Mouse (Mus musculus) embryo, embryonic 11 days (tissue): Measurements from ENCODE around the gene Pacrg.

ENCODE experiments used
- DNase-seq: peaks from one replicate; pipeline ENCODE4 v3.0.0-alpha.2; 2015

The Pacrg gene

DNA sequence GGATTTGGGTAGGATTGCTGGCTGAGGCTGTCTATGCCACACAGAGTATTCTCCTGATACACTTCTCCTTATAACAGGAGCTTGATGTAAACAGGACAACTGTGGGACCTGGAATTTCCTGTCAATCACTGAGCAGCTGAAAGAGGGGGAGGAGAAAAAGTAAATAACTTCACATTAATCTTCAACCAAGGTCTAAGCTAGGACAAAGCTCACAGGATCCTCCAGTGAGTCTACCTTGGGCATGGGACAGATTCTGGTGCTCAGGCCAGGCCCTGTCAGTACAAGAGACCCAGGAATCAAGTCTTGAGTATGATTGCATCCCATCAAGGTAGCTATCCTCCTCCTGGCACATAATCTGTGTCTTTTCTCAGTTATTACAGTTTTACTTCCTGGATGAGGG is 102.1 kb downstream of the Pacrg start:
- DNase-seq, result no peak

DNA sequence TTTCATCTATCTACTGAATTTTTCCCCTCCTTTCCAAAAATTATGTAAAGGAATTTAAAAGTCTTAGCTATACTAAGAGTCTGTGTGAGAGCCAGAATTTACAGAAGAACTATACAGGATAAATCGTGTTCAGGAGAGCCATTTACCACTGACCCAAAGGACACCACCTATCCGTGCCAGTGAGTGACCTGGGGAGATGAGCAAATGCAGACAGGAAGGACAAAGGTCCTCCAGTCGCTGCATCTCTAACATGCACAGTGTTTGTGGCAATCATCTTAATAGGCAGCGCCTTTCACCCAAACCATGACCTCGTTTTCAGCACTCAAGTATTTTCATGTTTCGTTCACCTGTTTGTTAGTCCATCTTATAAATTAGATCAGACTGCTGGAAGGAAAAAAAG is 105.4 kb downstream of the Pacrg start:
- no peak for DNase-seq

DNA sequence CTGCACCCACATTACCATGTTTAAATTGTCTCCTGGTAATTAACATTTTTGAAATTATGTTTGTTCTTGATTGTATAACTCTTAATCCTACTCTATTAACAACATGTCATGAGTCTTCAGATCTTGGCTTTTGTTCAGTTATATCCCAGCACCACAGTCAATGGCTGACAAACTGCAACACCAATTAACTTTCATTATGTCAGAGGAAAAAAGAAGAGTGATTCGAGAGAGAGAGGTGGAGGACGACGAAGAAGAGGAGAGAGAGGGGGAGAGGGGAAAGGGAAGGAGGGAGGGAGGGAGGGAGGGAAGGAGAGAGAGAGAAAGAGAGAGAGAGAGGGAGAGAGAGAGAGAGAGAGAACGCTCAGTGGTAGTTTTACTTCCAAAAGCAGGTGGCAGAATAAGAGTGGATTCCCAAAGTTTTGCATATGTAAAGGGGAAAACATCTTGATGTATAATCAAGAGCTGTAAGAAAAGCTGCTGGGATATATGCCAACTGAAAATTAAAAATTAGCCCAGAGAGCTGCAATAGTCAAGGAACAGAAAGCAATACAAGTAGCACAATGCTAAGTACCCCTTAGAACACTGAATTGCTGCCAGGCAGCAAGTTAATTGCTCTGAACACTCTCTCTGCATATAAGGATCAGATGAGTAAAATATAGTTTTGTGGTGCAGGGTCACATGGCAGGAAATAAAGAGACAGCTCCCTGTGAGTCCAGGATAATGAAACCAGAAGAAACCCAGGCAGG is 107.6 kb downstream of the Pacrg start:
- no peak for DNase-seq

DNA sequence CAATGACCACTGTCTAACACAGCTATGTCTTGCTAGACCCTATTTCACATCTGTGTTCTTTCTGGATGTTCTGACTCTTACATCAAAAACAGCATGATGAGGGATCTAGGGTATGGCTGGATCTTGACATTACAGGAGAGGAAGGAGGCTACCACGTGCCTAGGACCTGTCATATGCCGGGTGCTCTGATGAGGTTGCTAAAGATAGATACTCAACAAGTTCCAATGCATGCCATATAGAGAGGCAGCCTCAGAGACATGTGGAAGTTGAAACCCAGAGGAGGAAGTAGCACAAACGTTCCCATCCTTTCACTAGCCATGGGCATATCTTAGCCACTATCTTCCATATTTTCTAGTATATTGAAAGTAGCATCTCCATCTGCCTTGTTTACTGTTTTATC is 115.3 kb downstream of the Pacrg start:
- DNase-seq, result no peak

DNA sequence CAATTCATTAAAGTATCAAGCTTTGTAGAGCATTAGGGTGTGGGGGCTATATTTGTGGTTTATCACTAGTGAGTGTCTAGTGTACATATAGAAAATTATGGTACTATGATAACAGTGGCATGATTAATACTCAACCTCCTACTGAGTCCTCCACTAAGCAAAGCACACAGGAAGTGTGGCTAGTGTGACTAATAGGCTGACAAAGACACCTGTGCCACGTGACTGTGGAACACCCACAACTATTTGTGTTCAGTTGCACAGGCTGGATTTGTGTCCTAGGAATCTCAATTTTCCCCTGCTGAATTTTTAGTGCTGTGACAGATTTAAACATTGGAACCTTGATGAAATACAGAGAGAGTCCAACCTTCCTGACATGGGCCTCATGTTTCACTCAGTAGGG is 118.5 kb downstream of the Pacrg start:
- DNase-seq, result no peak

DNA sequence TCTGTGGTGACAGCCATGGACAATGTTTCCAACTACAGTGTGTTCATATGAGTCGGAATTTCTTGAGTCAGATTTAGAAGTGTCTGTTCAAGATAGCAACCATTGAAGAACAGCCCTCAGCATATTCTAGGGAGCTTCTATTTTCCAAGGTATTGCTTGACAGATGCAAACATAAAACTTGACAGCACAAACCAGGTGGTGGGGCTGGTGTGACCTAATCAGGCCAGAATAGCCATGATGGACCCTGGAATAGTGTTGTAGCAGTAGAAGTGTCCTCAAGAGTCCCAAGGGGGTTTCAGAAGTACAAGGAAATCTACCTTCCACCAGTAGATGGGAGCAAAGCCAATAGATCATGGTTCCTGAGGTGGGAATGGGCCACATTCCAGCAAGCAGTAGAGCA is 123.0 kb downstream of the Pacrg start:
- DNase-seq, result no peak

DNA sequence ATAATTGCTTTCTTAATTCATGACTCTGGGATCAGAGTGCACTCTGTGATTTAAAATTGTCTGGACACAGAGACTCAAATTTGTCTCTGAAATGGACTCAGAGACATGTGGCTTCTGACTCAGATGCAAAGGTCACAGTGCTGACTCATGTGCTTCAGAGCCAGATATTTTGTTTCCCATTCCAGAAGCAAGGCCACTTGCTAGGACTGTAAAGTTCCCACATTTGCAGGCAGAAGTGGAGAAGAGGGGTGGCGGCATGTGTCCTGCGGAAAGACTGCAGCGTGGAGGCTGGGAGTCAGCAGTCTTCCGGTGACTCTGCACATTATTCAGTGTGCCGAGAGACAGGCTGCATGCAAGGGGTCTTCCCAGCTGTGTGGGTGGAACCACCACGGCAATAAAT is 137.3 kb downstream of the Pacrg start:
- peak; percentile 15 for DNase-seq

DNA sequence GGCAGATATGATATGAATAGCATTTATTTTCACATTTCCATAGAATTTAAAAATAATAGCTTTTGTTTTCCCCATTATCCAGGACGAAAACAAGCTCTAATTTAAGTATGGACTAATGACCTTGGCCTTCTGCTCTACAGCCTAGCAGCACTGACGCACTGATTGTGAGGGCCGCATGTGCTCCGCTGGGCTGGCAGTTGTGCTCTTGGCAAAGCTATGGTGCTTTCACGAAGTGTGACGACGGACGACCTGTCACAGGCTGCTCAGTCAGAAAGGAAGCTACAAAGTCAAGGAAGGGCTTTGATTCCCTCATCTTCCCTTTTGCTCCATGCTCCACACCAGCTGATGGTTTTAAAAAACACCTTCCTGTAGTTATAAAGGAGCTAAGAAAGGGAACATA is 142.1 kb downstream of the Pacrg start:
- DNase-seq, result peak; percentile 8

DNA sequence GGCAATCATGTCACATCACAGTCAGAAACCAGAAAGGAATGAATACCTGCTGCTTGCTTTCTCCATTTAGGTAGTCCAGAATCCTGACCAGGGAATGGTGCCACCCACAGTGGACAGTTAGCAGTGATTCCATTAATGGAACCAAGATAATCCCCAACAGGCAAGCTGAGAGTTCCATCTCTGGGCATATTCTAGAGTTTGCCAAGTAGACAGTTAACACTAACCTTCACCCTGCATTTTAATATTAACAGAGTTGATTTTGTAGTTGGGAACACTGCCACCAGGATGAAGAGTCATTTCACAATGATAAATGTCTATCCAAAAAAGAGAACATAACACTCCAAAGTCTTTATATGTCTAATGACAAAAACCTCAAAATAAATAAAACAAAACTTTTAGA is 144.7 kb downstream of the Pacrg start:
- no peak for DNase-seq

DNA sequence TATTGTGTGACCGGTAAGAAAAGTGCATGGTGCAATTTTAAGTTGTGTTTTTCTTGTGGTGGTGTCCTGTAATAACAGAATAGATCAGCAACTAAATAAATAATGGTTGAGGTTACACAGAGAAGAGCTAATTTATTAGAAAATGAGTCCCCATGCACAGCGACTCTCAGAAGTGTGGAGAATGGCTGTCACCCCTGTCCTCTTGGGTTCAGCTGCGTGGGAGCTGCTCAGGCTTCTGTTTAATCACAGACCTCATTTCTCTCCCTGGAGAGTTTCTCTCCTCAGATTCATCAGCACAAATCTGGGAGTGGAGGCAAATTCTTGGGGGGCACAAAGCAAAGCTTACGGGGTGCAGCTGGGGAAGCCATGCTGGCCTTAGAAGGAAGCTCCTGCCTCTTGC is 163.0 kb downstream of the Pacrg start:
- DNase-seq, result no peak

DNA sequence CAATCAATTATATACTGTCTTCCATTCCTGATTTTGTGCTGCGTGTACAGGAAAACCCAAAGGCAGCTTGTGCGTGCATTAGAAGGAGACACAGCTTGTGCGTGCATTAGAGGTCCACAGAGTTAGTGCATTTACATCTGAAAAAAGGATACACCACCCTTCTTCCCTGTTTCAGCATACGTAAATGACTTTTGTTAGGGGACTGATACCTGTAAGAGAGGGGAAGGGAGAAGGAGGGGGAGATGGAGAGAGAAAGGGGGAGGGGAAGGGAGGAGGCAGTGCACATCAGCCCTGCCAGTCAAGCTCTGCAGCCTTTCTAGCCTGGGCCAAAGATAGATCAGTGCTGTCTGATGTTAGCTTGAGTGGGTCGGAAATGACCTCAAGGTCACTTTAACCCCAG is 164.6 kb downstream of the Pacrg start:
- DNase-seq, result no peak

DNA sequence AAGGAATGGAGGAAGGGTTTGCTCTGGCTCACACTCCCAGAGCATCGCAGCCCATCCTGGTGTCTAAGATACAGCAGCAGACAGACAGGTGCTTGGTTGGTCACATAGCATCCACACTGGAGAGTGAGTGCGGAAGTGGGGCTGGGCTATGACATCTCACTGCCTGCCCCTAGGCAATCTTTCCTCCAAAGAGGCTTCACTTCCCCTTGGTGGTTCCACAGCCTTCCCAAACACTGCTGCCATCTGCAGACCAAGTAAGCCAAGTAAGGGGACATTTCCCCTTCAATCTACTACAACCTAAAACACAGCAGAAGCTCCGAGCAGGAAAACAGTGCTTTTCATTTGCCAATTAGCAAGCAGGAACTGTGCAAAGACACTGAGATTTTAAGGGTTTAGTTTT is 165.1 kb downstream of the Pacrg start:
- peak; percentile 16 for DNase-seq

DNA sequence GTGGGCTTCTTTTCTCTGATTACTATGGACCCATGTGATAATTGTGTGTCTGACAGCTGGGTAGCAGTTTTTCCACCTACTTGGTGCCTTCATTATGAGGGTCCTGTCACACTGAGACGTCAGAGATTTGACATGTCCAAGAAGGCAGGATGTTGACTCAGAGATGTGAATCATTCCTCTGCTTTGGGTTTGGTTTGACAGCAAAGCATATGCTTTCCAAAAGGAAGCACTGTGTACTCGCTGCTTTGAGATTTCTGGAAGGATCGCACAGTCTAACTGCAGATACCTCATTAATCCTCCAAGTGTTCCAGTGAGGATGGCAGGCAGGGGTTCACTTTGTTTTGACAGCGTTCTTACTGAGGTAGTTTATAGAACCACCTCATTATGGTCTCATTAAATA is 178.8 kb downstream of the Pacrg start:
- no peak for DNase-seq

DNA sequence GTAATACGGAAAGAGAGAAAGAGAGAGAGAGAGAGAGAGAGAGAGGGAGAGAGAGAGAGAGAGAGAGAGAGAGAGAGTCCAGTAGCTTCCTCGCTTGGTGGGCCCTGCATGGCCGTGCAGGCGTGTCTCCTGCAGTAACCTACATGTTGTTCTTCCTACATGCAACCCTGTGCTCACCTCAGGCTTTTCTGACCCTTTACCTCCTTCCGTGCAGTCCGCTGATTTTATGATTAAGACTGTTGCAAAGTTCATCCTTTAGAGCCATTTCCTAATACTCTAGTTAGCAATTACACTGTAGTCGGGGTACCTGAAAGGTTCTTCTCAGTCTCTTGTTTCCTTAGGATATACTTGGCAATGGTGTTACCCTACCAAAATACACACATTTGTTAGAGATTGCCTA is 196.5 kb downstream of the Pacrg start:
- no peak for DNase-seq

DNA sequence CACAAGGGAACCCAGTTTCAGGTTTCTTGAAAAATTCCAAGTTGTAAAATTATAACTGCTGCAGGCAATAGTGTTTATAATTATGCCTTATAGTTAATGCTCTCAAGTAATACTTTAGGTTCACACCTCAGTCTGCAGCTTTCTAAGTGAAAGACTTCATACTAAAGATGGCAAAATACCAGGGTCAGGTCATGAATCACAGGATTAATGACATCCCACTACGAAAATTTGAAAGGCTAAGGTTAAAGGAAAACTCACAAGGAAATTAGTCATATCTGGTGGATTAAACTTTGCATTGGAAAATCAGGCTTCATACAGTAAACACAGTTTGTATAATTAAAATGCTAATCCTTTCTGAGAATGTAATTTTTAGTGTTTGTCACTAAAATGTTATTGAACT is 200.3 kb downstream of the Pacrg start:
- DNase-seq, result no peak

DNA sequence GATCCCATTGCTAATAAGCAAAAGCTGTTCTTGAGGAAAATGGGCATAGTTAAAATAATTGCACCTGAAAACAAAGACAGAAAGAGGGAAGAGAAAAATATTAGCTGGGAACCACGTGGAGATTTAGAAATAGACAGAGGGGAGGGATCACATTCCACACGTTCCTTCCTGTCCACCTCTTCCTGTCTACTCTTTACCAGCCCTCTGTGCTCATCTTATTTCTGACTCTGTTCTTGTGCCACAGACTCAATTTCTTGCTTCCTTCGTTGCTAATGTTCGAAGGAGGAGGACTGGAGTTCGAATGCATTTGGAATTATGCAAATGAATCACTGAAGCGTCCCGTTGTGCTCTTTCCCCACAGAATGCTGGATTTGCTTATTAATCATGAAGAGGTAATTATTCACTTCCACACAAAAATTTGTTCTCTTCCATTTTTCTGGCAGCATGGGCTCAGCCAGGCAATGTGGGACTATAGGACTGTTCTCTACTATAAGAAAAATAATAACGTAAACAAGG is 204.1 kb downstream of the Pacrg start:
- DNase-seq, result no peak

DNA sequence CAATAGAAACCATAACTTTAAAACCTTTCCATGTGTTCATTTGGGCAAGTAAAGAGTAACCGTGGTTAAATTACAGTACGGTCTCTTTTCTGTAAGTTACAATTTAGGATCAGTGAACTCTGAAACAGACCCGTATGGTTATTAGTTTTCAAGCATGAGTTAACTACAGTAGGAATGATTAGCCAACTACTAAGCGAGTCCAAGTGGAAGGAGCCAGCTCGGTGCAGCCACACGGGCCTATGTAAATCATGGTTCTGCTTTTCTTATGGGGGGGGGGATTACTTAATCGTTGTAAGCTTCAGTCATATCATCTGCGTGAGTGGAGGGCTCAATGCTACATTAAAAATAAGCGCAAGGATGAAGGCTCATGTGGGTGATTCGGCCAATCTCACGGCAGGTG is 204.6 kb downstream of the Pacrg start:
- no peak for DNase-seq

DNA sequence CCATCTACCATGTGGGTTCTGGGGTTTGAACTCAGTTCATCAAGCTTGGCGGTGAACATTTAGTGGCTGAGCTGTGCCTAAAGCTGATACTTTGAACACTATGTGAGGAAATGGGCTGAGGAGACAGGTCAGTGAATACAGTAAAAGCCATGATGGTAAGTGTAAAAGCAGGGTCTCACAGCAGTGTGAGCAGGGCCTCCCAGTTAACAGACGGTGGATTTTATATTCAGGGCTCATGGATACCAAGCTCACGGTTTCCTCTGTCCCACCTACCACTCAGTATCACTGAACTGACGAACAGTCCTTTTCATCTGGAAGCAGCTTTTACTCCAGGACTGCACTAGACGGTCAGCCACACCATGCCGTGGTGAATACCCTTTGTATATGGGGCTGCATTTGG is 205.1 kb downstream of the Pacrg start:
- no peak for DNase-seq

DNA sequence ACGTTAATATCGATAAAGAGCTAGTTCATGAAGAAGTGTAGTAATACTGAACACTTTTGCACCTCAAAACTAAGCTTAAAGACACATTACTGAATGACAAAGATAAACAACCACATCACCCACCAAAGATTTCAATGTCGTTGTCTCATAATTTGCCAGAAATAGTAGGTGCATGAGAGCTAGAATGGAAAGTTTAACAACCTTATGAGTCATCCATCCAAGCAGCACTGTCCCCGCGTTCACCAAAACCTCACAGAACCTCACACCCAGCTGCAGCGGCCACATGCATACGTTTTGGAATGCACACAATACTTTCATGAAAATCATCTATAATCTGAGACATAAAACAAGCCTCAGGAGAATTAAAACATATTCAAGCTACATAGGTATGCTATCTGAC is 206.3 kb downstream of the Pacrg start:
- DNase-seq, result no peak

DNA sequence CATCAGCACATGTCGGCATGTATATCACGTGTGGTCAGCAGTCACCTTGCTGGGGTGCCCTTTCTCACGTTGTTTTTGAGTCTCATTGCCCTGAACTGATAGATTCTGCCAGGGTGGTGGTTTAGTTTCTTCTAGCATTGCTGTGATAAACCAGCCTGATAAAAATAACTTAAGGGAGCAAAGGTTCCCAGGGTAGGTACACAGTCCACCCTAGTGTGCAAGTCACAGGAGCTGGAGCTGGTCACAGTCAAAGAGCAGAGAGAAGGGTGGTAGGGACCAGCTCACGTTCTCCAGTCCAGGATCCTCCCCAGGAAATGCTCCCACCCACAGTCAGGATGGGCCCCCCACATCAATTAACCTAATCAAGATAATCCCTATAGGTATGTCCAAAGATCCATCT is 211.9 kb downstream of the Pacrg start:
- no peak for DNase-seq

DNA sequence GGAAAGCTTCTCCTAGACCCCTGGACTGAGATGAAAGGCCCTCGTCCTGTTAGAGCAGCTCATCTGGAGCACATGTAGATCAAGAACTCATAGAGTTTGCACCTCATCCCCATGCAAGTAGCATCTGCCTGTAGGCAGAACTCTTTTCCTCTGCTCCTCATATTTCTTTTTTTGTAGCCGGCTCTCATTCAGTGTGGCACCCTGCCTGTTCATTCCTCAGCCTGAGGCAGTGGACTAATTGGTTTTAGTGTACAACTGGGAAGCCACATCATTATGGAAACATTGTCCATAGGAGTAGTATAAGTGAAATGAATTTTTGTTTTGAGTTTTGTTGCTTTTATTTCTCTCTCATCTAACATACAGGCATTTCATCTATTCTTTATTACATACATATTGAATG is 212.6 kb downstream of the Pacrg start:
- no peak for DNase-seq

DNA sequence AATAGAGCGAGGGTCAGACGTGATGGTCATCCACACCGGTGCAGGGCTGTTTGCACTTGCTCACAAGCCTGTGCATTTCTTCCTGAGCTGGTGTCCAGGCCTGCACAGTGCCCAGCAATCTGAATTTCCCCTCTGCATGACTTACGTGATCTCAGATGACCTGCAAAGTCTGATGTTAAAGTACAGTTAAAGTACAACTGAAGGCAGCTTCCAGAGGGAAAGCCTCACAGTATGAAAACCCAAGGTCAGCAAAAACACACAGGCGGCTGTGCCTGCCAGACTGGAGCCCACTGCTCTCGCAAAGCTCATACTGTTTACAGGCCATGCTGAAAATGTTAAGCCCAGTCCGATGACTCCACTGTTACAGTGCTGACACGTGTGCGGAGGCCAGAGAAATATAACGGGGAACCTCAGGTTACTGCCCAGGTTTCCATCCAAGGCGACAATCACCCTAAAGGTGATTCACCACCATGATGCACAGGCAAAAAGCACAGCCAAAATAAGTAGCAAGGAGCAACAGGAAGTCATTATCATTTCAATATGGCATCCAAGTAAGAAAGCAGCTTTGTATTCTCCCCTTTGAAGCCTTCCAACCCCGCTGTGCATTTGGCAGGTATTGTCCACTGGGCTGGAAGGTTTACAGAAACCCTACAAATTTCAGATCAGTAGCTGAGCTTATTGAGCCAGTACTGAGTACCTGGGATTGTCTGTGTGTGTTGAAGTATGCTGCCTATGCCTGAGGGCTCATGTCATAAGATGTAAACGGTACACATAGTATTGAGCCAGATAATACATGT is 213.6 kb downstream of the Pacrg start:
- no peak for DNase-seq

DNA sequence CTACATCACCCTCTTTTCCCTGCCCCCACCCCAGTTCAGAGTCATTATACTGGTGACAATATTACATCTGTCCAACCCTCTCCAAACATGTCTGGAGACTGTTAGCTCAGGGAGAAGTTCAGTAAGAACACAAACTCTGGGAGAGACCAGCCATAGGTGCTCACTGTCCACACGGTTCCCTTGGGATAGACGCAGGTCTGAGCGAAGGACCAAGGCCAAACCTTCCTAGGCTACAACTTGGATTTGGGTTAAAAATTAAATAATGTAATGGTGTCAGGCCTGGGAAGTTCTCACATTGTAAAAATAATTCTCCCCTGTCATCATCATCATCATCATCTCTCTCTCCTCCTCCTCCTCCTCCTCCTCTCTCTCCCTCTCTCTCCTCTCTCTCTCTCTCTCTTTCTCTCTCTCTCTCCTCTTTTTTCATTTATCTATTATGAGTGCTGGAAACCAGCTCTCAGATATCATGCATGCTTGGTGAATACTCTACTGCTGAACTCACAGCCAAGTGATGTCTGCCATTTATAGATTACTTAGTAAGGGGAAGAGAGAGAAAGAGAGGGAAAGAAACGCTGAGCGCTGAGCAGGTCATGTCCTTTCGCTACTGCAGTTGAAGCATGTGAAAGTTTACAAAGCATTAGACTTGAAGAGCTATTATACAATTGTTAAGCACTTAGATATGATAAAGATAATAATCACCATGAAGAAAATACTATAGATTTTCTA is 215.2 kb downstream of the Pacrg start:
- no peak for DNase-seq

DNA sequence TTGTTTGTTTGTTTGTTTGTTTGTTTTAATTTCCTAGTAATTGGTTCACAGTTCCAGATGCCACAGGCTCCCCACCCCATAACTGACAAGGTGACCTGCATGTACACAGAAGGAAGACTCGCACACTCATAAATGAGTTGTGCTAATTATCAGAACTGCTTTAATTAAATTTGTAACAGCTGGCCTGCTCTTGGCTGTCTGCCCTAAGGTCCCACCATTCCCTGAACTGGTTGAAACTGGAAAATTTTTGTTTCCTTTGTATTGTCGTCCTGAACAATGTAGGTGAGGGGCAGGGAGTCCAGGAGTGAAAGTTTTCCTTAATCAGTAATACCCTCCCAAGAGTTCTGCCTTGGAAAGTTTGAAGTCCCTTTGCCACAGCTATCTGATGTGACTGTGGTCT is 219.5 kb downstream of the Pacrg start:
- no peak for DNase-seq
